Mouse (Mus musculus): ENCODE measurements around the gene Spg7.
A peak's percentile ranks its signal among the peaks of the same experiment; 100 is the strongest.
"Not testable (repeated sequence)": the region's sequence is repeated elsewhere in the genome, so short reads cannot be mapped to it uniquely, and the experiment has no call there.

Spg7 gene

DNA sequence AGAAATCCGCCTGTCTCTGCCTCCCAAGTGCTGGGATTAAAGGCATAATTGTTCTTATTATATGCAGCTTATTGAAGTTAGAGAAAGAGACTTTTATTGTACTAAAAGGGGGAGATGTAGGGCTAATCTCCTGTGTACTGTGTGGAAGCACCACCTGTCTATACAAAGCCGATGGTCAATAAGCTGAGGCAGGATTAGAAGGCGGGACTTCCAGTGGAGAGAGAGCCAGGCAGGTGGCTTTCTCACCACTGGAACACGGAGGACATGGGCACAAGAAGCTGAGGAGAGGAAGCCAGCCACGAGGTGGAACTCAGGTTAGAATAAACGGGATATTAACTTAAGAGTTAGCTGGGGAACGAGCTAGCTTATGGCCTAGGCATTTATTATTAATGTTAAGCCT lies at the start of gene Spg7:
Gene Spg7 (plus strand): TSS at position 222 of the 400 bp plus-strand sequence.
- H3K27me3 ChIP-seq (ENCODE audit: control insufficient read depth, insufficient read depth, low read length, poor library complexity, severe bottlenecking), result no peaks in the 10 kb centered on the region
- no peak for DNase-seq (ENCODE audit: low read depth, low spot score)
- no peaks in the 10 kb centered on the region for H3K36me3 ChIP-seq (ENCODE audit: control insufficient read depth, insufficient read depth, low read length, poor library complexity, severe bottlenecking)

GRCm38 (mm10) chr8:123014429-123014828 lies 48.3 kb upstream of the Spg7 start:
- 0 out of 2 replicates have a peak, but pooled peaks cover 2% of the 10 kb centered on the region for H3K36me3 ChIP-seq (ENCODE audit: control insufficient read depth, insufficient read depth, low read length, poor library complexity, severe bottlenecking)
- DNase-seq (ENCODE audit: low read depth, low spot score), result no peak
- H3K27me3 ChIP-seq (ENCODE audit: control insufficient read depth, insufficient read depth, low read length, poor library complexity, severe bottlenecking), result no peaks in the 10 kb centered on the region

- no peaks in the 10 kb centered on the region for H3K27me3 ChIP-seq (ENCODE audit: control insufficient read depth, insufficient read depth, low read length, poor library complexity, severe bottlenecking)
- no peak for DNase-seq (ENCODE audit: low read depth, low spot score)
- H3K36me3 ChIP-seq (ENCODE audit: control insufficient read depth, insufficient read depth, low read length, poor library complexity, severe bottlenecking), result 0 out of 2 replicates have a peak, but pooled peaks cover 2% of the 10 kb centered on the region
These were observed 47.7 kb upstream of the Spg7 start for GRCm38 (mm10) chr8:123015074-123015473.

- DNase-seq (ENCODE audit: low read depth, low spot score), result no peak
- 0 out of 2 replicates have a peak, but pooled peaks cover 2% of the 10 kb centered on the region for H3K36me3 ChIP-seq (ENCODE audit: control insufficient read depth, insufficient read depth, low read length, poor library complexity, severe bottlenecking)
These were observed 45.6 kb upstream of the Spg7 start for GRCm38 (mm10) chr8:123017143-123017542.

GRCm38 (mm10) chr8:123018484-123019164 lies 44.1 kb upstream of the Spg7 start:
- Histone ChIP-seq H3K27me3 (ENCODE audit: control insufficient read depth, insufficient read depth, low read length, poor library complexity, severe bottlenecking) (no peaks in the 10 kb centered on the region), H3K36me3 (ENCODE audit: control insufficient read depth, insufficient read depth, low read length, poor library complexity, severe bottlenecking) (0 out of 2 replicates have a peak, but pooled peaks cover 2% of the 10 kb centered on the region)
- no peak for DNase-seq (ENCODE audit: low read depth, low spot score)

More at GRCm38 (mm10) chr8:123017143-123017542, 45.6 kb upstream of the Spg7 start:
- H3K27me3 ChIP-seq (ENCODE audit: control insufficient read depth, insufficient read depth, low read length, poor library complexity, severe bottlenecking), result no peaks in the 10 kb centered on the region

- H3K27me3 ChIP-seq (ENCODE audit: control insufficient read depth, insufficient read depth, low read length, poor library complexity, severe bottlenecking), result no peaks in the 10 kb centered on the region
- peak; percentile 70 for DNase-seq (ENCODE audit: low read depth, low spot score)
- no peaks in the 10 kb centered on the region for H3K36me3 ChIP-seq (ENCODE audit: control insufficient read depth, insufficient read depth, low read length, poor library complexity, severe bottlenecking)
These were observed 42.7 kb upstream of the Spg7 start for GRCm38 (mm10) chr8:123020084-123020483.

- Histone ChIP-seq H3K36me3 (ENCODE audit: control insufficient read depth, insufficient read depth, low read length, poor library complexity, severe bottlenecking) (no peaks in the 10 kb centered on the region), H3K27me3 (ENCODE audit: control insufficient read depth, insufficient read depth, low read length, poor library complexity, severe bottlenecking) (no peaks in the 10 kb centered on the region)
- no peak for DNase-seq (ENCODE audit: low read depth, low spot score)
These were observed 41.9 kb upstream of the Spg7 start for GRCm38 (mm10) chr8:123020859-123021258.

- Histone ChIP-seq H3K36me3 (ENCODE audit: control insufficient read depth, insufficient read depth, low read length, poor library complexity, severe bottlenecking) (no peaks in the 10 kb centered on the region), H3K27me3 (ENCODE audit: control insufficient read depth, insufficient read depth, low read length, poor library complexity, severe bottlenecking) (no peaks in the 10 kb centered on the region)
- DNase-seq (ENCODE audit: low read depth, low spot score), result no peak
These were observed 41.5 kb upstream of the Spg7 start for GRCm38 (mm10) chr8:123021259-123021658.

GRCm38 (mm10) chr8:123022727-123023126 lies 40.0 kb upstream of the Spg7 start:
- DNase-seq (ENCODE audit: low read depth, low spot score), result no peak
- H3K27me3 ChIP-seq (ENCODE audit: control insufficient read depth, insufficient read depth, low read length, poor library complexity, severe bottlenecking), result no peaks in the 10 kb centered on the region
- H3K36me3 ChIP-seq (ENCODE audit: control insufficient read depth, insufficient read depth, low read length, poor library complexity, severe bottlenecking), result no peaks in the 10 kb centered on the region

DNA sequence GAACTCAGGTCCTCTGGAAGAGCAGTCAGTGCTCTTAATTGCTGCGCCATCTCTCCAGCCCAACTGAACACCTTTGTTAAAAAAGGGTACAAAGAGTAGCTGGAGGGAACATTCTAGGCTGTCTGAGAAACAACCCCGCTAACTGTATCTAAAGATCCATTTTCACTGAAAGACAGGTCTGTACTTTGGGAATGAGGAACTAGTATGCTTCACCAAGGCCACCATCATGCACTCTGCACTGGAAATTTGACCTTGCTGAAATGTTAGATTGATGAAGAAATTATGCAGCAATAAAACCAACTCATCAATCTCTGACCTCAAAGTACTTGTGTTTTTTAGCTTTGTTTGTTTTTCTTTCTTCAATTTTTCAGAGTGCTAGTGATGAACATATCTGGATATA lies 38.5 kb upstream of the Spg7 start:
- H3K36me3 ChIP-seq (ENCODE audit: control insufficient read depth, insufficient read depth, low read length, poor library complexity, severe bottlenecking), result no peaks in the 10 kb centered on the region
- no peak for DNase-seq (ENCODE audit: low read depth, low spot score)
- no peaks in the 10 kb centered on the region for H3K27me3 ChIP-seq (ENCODE audit: control insufficient read depth, insufficient read depth, low read length, poor library complexity, severe bottlenecking)

- Histone ChIP-seq H3K36me3 (ENCODE audit: control insufficient read depth, insufficient read depth, low read length, poor library complexity, severe bottlenecking) (no peaks in the 10 kb centered on the region), H3K27me3 (ENCODE audit: control insufficient read depth, insufficient read depth, low read length, poor library complexity, severe bottlenecking) (no peaks in the 10 kb centered on the region)
- DNase-seq (ENCODE audit: low read depth, low spot score), result no peak
These were observed 36.8 kb upstream of the Spg7 start for GRCm38 (mm10) chr8:123025951-123026351.

- H3K36me3 ChIP-seq (ENCODE audit: control insufficient read depth, insufficient read depth, low read length, poor library complexity, severe bottlenecking), result no peaks in the 10 kb centered on the region
- no peaks in the 10 kb centered on the region for H3K27me3 ChIP-seq (ENCODE audit: control insufficient read depth, insufficient read depth, low read length, poor library complexity, severe bottlenecking)
- peak; percentile 61 for DNase-seq (ENCODE audit: low read depth, low spot score)
These were observed 35.0 kb upstream of the Spg7 start for GRCm38 (mm10) chr8:123027786-123028185.

DNA sequence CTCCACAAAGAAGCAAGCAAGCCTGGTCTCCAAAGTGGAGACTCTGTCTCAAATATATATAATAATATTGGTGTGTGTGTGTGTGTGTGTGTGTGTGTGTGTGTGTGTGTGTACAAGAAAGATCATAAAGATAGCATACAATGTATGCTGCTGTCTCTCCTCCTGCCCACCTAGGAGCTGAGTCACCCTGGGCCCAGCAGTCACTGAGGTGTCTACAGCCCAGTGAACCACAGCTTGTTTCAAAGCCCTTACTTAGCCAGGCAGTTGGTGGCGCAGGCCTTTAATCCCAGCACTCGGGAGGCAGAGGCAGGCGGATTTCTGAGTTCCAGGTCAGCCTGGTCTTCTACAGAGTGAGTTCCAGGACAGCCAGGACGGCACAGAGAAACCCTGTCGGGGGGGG lies 32.7 kb upstream of the Spg7 start:
- H3K27me3 ChIP-seq (ENCODE audit: control insufficient read depth, insufficient read depth, low read length, poor library complexity, severe bottlenecking); H3K36me3 ChIP-seq (ENCODE audit: control insufficient read depth, insufficient read depth, low read length, poor library complexity, severe bottlenecking): not testable (repeated sequence)
- DNase-seq (ENCODE audit: low read depth, low spot score), result peak; percentile 38

- H3K27me3 ChIP-seq (ENCODE audit: control insufficient read depth, insufficient read depth, low read length, poor library complexity, severe bottlenecking), result no peaks in the 10 kb centered on the region
- no peak for DNase-seq (ENCODE audit: low read depth, low spot score)
- no peaks in the 10 kb centered on the region for H3K36me3 ChIP-seq (ENCODE audit: control insufficient read depth, insufficient read depth, low read length, poor library complexity, severe bottlenecking)
These were observed 31.3 kb upstream of the Spg7 start for GRCm38 (mm10) chr8:123031321-123031978.

GRCm38 (mm10) chr8:123032730-123033129 lies 30.0 kb upstream of the Spg7 start:
- peak; percentile 82 for DNase-seq (ENCODE audit: low read depth, low spot score)
- H3K36me3 ChIP-seq (ENCODE audit: control insufficient read depth, insufficient read depth, low read length, poor library complexity, severe bottlenecking), result no peaks in the 10 kb centered on the region
- H3K27me3 ChIP-seq (ENCODE audit: control insufficient read depth, insufficient read depth, low read length, poor library complexity, severe bottlenecking), result no peaks in the 10 kb centered on the region
